Mouse (Mus musculus): ENCODE results near the gene Rab5if.

DNA sequence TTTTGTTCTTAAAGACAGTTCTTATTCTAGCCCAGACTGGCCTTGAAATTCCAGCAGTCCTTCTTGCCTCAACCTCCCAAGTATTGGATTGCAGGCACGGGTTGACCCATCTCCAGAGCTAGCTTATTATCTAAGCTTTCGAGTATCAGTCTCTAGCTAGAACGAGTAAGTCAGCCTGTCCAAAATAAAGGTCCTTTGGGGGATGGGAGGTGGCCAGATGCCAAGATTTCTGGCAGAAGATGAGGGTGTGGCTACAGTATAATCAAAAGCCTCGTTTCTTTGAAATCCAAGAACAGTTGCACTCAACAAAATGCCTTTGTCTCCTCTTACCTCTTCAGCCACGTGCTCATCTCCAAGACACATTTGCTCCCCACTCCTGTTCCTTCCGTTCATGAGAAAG lies 7.6 kb downstream of the Rab5if start:
- TF ChIP-seq CTCF (conservative IDR thresholded peaks at IDR 0.05; ENCODE audit: low read length) (no peak), NANOG (IDR thresholded peaks at IDR 0.05; ENCODE audit: borderline replicate concordance, low read length) (no peak), POU5F1 (IDR thresholded peaks at IDR 0.05; ENCODE audit: borderline replicate concordance, low read length) (no peak)

Measured in E14TG2a.4 (cell line).